Mouse (Mus musculus) hematopoietic stem cell, adult 5-6 weeks (primary cell): ENCODE measurements around the gene Rbm28. TPM values are rescaled to one million over a fixed set of nuclear protein-coding genes. Genes with fewer than 3 reads are reported as not detected.

Experiments used
- ATAC-seq, 2 experiments: fragments of 125-278 bp in 1 of 2; replicated peaks in 1 of 2; 2 replicates each; pipeline ENCODE4 v1.8.0; 2016 to 2017; ENCODE audit warnings: inconsistent platforms in 2 of 2, mild to moderate bottlenecking in 2 of 2, moderate number of reproducible peaks in 2 of 2, low read depth in 1 of 2, moderate TSS enrichment in 1 of 2; ENCODE audit not compliant: low FRiP score in 2 of 2, poor library complexity in 2 of 2, severe bottlenecking in 2 of 2, insufficient read depth in 1 of 2, low TSS enrichment in 1 of 2
- total RNA-seq: library from RNA; stranded (forward); fragments of 172-1452, 232-1000 nt; gene quantifications from 2 replicates; pipeline ENCODE4 v1.2.3, GENCODE M21; 2017

The Rbm28 gene
- total RNA-seq, result 53.1 and 66.5 TPM in 2 replicates

DNA sequence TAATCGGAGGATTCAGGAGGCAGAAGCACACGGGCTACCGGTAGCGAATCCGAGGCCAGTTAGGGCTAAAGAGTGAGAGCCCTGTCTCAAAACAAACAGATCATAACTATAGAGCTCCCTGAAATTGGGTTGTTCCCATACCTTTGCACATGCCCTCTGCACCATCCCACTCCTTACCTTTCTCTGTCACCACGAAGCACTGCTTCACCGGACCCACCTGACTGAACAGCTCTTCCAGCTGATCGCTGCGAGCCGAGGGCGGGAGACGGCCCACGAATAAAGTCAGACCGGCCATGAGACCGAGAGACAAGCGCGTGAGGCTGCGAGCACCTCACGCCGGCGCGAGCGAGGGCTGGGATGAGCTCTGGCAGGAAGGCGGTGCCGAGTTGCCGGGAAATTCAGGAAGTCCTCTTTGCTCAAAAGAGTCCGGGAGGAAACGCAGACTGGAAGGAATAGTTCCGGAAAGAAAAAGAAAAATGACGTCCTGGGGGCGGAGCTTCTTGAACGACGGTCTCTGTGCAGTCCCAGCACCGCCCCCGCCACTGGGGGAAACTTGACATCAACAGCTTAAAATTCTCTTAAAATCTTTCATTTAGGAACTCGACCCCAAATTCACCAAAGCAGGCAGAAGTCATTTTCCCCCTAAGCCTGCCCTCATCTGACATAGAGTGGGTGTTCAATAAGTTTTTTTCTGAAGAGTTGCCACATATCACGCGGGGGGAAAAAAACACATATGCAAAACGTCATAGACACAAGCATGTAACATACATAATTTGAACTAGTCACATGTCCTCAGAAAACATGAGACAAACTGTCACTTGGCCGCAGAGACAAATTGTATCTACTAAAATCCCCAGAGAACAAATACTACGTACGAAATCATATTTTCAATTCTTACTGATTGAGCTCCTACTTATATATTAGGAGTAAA lies at the start of gene Rbm28:
TSS of gene Rbm28 (minus strand) at position 693 of the 931 bp plus-strand sequence.
- peak; percentile 77 to 85 for ATAC-seq

GRCm38 (mm10) chr6:29214245-29214644 lies 49.4 kb upstream of the Rbm28 start:
- ATAC-seq, result no peak

DNA sequence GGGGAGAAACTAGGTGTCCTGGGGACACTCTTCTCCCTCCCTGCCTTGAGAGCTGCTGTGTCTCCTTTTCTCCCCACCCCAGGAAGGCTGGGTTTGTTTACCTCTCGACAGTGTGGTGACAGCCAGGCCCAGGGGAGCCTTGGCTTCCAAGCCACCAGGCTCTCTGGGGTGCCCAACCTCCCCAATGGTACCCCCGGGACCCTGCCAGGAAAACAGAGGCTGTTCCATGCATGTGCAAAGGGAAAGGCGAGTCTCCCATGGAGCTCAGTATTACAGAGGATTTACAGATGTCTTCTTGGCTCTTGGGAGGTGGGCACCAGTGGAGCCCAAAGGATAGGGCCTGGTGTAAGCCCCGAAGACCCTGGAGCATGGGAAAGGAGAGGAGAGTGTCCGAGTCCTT lies 48.6 kb upstream of the Rbm28 start:
- ATAC-seq, result no peak

- ATAC-seq, result peak; percentile 59 to 68
Observed at GRCm38 (mm10) chr6:29211806-29212492, 47.1 kb upstream of the Rbm28 start.

- no peak for ATAC-seq
Observed at GRCm38 (mm10) chr6:29211146-29211545, 46.3 kb upstream of the Rbm28 start.

- no peak for ATAC-seq
Observed at GRCm38 (mm10) chr6:29210231-29210936, 45.6 kb upstream of the Rbm28 start.

DNA sequence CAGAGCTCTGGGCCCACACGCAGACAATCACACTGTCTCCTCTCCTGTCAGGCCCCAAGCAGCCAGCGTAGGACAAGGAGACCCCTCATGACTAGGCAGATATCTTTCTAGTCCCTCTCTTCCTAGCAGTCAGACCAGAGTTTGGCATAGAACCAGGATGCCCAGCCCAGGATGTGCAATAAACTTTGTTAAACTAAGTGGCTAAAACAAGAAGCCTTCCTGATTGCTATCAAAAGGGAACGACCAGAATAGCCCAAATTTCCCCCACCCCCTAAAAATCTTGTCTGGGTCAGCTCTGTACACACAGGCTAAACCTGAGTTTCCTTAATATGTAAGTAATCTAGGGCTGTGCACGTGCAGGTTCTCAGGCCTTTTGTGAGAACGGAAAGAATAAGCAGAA lies 43.4 kb upstream of the Rbm28 start:
- ATAC-seq, result no peak

DNA sequence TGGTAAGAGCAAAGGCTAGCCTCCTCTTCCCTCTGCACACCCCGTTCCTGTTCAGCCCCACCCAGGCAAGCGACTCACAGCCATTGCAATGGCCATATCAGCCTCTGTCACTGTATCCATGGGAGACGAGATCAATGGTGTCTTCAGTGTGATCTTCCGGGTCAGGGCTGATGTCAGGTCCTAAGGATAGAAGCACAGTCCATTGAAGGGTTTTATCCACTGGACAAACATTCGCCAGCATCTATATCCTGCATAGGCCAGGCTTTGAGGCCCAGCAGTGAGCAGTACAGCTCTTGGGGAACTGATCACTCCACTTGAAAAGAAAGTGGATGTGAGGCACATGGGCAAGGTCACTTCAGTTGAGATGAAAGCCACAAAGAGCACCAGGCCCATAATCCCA lies 42.2 kb upstream of the Rbm28 start:
- no peak for ATAC-seq

DNA sequence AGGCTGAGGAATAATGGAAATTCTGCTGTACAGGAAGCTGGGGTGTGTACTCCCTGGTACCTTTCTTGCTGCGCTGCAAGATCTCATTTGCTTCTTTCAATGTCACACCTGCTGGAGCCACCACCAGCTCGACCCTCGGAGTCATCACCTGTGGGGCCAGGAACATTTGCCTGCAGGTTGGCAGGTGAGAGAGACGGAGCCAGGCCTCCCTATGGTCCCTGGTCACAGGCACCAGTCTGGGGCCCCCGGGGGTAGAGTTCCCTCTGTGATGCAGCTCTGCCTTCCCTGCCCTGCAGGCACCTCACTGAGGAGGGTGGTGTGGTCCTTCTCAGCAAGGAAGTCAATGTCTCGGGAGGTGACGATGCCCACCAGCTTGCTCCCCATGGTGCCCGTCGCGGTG lies 41.2 kb upstream of the Rbm28 start:
- ATAC-seq, result no peak

DNA sequence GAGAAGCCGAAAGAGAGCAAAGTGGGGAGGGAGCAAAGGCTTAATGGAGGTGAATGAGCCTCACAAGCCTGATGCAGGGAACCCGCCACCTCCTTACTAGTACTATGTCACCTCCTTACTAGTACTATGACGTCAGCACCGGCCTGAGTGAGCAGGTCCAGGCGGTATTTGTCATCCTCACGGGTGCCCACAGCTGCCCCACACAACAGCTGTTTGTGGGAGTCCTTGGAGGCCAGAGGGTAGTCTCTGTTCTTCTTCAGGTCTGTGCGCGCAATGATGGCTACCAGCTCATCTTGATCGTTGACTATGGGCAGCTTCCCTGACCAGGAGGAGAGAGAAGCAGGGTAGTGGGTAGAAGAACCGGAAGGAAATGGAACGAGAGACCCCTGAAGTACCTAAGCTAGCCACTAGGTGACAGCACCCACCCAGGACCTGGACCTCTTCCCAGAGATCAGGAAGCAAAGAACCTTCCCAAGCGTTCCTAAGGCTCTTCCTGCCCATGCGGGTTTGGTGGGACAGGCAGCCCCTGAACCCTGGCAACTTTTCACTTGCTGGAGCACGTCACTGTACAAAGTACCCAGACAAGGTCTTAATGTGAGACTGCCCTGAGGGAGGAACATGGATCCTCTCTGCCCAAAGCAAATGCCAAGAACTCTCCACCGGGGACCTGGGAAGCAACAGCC lies 40.3 kb upstream of the Rbm28 start:
- peak in 1 of 2 experiments; percentile 44; a peak in 1 of 4 replicates for ATAC-seq

GRCm38 (mm10) chr6:29203861-29204585 lies 39.2 kb upstream of the Rbm28 start:
- no peak for ATAC-seq

GRCm38 (mm10) chr6:29203096-29203495 lies 38.3 kb upstream of the Rbm28 start:
- no peak for ATAC-seq

DNA sequence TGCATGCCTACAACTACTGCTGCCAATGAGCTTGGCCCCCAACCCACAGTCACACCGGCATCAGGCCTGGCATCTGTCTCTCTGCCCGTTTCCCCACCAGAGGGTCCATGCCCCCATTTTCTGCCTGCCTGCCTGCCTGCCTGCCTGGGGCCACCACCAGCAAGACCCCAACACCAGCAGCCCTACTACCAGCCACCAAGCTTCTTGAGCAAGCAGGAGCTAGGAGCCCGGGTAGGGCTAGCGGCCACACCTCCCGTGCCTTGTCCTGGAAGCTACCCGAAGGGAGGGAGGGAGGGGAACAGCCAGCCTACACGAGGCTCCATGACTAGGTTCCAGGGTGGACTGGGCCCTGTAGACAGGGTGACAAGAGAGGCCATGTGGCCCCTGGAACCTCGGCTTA lies 37.2 kb upstream of the Rbm28 start:
- no peak for ATAC-seq

DNA sequence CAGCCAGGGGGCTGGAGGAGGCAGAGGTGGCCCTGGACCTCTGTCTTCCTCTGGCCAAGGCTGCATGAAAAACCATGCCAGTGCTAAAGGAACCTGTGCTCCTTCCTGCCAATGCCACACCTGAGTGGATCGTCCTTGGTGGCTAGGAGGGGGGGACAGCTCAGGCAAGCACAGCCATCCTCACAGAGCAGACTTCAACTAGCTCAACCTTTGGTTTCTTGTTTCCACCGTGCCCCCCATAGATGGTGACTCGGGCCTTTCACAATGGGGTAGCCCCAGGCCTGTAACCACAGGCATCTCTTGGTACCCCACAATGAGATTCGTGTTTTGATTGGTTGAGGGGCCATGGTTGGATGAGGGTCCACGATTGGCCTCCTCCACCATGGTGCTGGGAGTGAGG lies 36.5 kb upstream of the Rbm28 start:
- ATAC-seq, result no peak

GRCm38 (mm10) chr6:29200496-29200895 lies 35.7 kb upstream of the Rbm28 start:
- peak; percentile 16 to 19; a peak in 1 of 4 replicates for ATAC-seq

GRCm38 (mm10) chr6:29199223-29199855 lies 34.5 kb upstream of the Rbm28 start:
- no peak for ATAC-seq
